Mouse (Mus musculus) Patski (cell line): ENCODE measurements at regions not wholly inside any gene's neighbourhood (a gene's known extent, or its start where the extent isn't known, plus 50 kb on each side); places are given as distances from the start of the nearest gene placed in this dataset.

ENCODE experiments used
- ATAC-seq: fragments of 100-300 bp; one replicate; pipeline ENCODE4 v1.8.0; 2021
- CTCF ChIA-PET: fragments of 350-600 bp; sonication (Branson Sonifier 250); formaldehyde crosslinking; loops from one replicate; lab custom pipeline; 2022; ENCODE audit warnings: inconsistent platforms; lab: Charles Lee
- POLR2A ChIA-PET: fragments of 350-600 bp; sonication (Branson Sonifier 250); formaldehyde crosslinking; loops from one replicate; lab custom pipeline; 2022; ENCODE audit warnings: antibody characterized with exemption, inconsistent platforms; lab: Charles Lee
- DNase-seq: peaks from one replicate; pipeline ENCODE4 v3.0.0-alpha.2; 2011; ENCODE audit warnings: low read depth, low spot score
- H3K27me3 ChIP-seq: fragments of 371-371 bp; one replicate; pipeline ENCODE4 v1.5.1; 2021
- CTCF ChIP-seq: fragments of 100-300 bp; IDR thresholded peaks from one replicate; pipeline ENCODE4 v1.5.1; 2021
- in situ Hi-C: fragments of 300-500 bp; cut with MboI; formaldehyde crosslinking; loops from 3 replicates; pipeline ENCODE4 v1.11.1; 2018; ENCODE audit warnings: low pct_unique_long_range_greater_than_20kb, mixed read lengths

- in situ Hi-C loops: no loop called here
- ChIA-PET POLR2A (no interaction called here), CTCF (no interaction called here)
- TF ChIP-seq CTCF: no peak
- ATAC-seq: no peak
- peaks cover 6% of the 10 kb centered on the region for H3K27me3 ChIP-seq
- no peak for DNase-seq
Measured at GRCm38 (mm10) chr14:80657408-80657807, 673.5 kb downstream of the Olfm4 start.

GRCm38 (mm10) chr14:80682876-80683275 lies 699.0 kb downstream of the Olfm4 start:
- CTCF ChIA-PET: no interaction called here
- ATAC-seq: no peak
- no peak for DNase-seq

GRCm38 (mm10) chr14:80683282-80683681 lies 699.4 kb downstream of the Olfm4 start:
- ChIA-PET CTCF (no interaction called here), POLR2A (no interaction called here)
- TF ChIP-seq CTCF: no peak
- DNase-seq (no peak), ATAC-seq (no peak)
- in situ Hi-C loops: no loop called here
- H3K27me3 ChIP-seq: no peaks in the 10 kb centered on the region

More at GRCm38 (mm10) chr14:80682876-80683275, 699.0 kb downstream of the Olfm4 start:
- H3K27me3 ChIP-seq: no peaks in the 10 kb centered on the region
- POLR2A ChIA-PET: no interaction called here
- TF ChIP-seq CTCF: no peak
- in situ Hi-C loops: no loop called here

GRCm38 (mm10) chr14:80683703-80684102 lies 699.8 kb downstream of the Olfm4 start:
- ChIA-PET CTCF (no interaction called here), POLR2A (no interaction called here)
- in situ Hi-C loops: no loop called here
- H3K27me3 ChIP-seq: no peaks in the 10 kb centered on the region
- TF ChIP-seq CTCF: no peak
- no peak for DNase-seq
- no peak for ATAC-seq

- no peak for TF ChIP-seq CTCF
- in situ Hi-C loops: no loop called here
- ATAC-seq: no peak
- H3K27me3 ChIP-seq: no peaks in the 10 kb centered on the region
- ChIA-PET CTCF (no interaction called here), POLR2A (interaction anchor here (0.7 kb wide), 1 partner anchor 8 kb away, joined by 4 read pairs; no protein-coding TSS in a partner anchor)
- no peak for DNase-seq
Measured at GRCm38 (mm10) chr14:80690476-80690875, 706.6 kb downstream of the Olfm4 start.

GRCm38 (mm10) chr14:80722766-80723531 lies 739.1 kb downstream of the Olfm4 start:
- POLR2A ChIA-PET: no interaction called here
- no peak for DNase-seq
- in situ Hi-C loops: no loop called here
- CTCF ChIA-PET: no interaction called here
- ATAC-seq: no peak
- TF ChIP-seq CTCF: no peak
- H3K27me3 ChIP-seq: no peaks in the 10 kb centered on the region

GRCm38 (mm10) chr14:80731194-80731593 lies 747.3 kb downstream of the Olfm4 start:
- no peaks in the 10 kb centered on the region for H3K27me3 ChIP-seq
- ChIA-PET POLR2A (no interaction called here), CTCF (no interaction called here)
- DNase-seq: no peak
- no peak for ATAC-seq
- in situ Hi-C loops: no loop called here
- no peak for TF ChIP-seq CTCF
